In genomic region chr12:106115070-106115891, GRCm38 (mm10) we compare ENCODE assay signal across 9 mouse cellular contexts.
DNase-seq lines count a peak whose midpoint lies in the region; ATAC-seq and TF ChIP-seq lines count a peak whose summit lies in the region.
"Had no signal": no experiment of that assay in that cellular context is flagged by ENCODE, and none has a peak within 500 bp of the region (broad histone marks: within the 10 kb centered on the region; RNA-seq: fewer than 3 reads in every experiment).

No protein-coding gene starts in this region.

- no peak overlapping the region for H3K4me2 ChIP-seq in intestine, embryonic 14.5 days (ENCODE audit: low read length)
- no peak overlapping the region for H3K4me2 ChIP-seq in intestine, postnatal 0 days (replicated peaks; ENCODE audit: low read depth)
- H3K4me2 ChIP-seq in forebrain, embryonic 15.5 days (replicated peaks): no peak overlapping the region
- no peak overlapping the region for H3K4me2 ChIP-seq in lung, postnatal 0 days (replicated peaks; ENCODE audit: low read depth, low read length)
- H3K4me2 ChIP-seq: hindbrain, embryonic 15.5 days had no signal

- no peaks in the 10 kb centered on the region for H3K27me3 ChIP-seq in intestine, embryonic 14.5 days (replicated peaks; ENCODE audit: control insufficient read depth, insufficient read depth, low read length)
- H3K27me3 ChIP-seq in intestine, postnatal 0 days (replicated peaks; ENCODE audit: control insufficient read depth, insufficient read depth, low read length): no peaks in the 10 kb centered on the region
- no peaks in the 10 kb centered on the region for H3K27me3 ChIP-seq in forebrain, embryonic 15.5 days
- H3K27me3 ChIP-seq in lung, postnatal 0 days (replicated peaks; ENCODE audit: insufficient read depth, low read length): no peaks in the 10 kb centered on the region
- H3K27me3 ChIP-seq: hindbrain, embryonic 15.5 days had no signal

- no peaks in the 10 kb centered on the region for H3K9me3 ChIP-seq in intestine, embryonic 14.5 days (ENCODE audit: control insufficient read depth, low read length)
- H3K9me3 ChIP-seq in intestine, postnatal 0 days (ENCODE audit: control insufficient read depth): no peaks in the 10 kb centered on the region
- H3K9me3 ChIP-seq in forebrain, embryonic 15.5 days: no peaks in the 10 kb centered on the region
- no peaks in the 10 kb centered on the region for H3K9me3 ChIP-seq in lung, postnatal 0 days (ENCODE audit: low read length)
- H3K9me3 ChIP-seq: hindbrain, embryonic 15.5 days had no signal

- 15% methylated on average over 6 of the region's 6 CpGs for WGBS in intestine, embryonic 14.5 days
- WGBS in intestine, postnatal 0 days: 33% methylated on average over 6 of the region's 6 CpGs
- WGBS in forebrain, embryonic 15.5 days: 38% methylated on average over 6 of the region's 6 CpGs
- WGBS in lung, postnatal 0 days: 29% methylated on average over 6 of the region's 6 CpGs

- TF ChIP-seq EP300 in lung, postnatal 0 days (IDR thresholded peaks at IDR 0.05): no peak

- DNase-seq in intestine, embryonic 14.5 days (ENCODE audit: low spot score): peak; percentile 87
- peak; percentile 29 to 31 for DNase-seq in adrenal gland, adult 18-20 months (ENCODE audit: low spot score in 2 of 2)
- DNase-seq in lung, postnatal 0 days (ENCODE audit: low spot score): peak; percentile 46
- no peak for DNase-seq in spleen, adult 12 weeks (ENCODE audit: low spot score)
- DNase-seq in frontal cortex, adult 2 months (ENCODE audit: extremely low spot score in 1 of 2, low spot score in 1 of 2): no peak
- DNase-seq in layer of hippocampus, adult 2 months (ENCODE audit: low spot score in 2 of 2): no peak

- H3K4me3 ChIP-seq in intestine, embryonic 14.5 days (ENCODE audit: low read depth, low read length): no peak overlapping the region
- no peak overlapping the region for H3K4me3 ChIP-seq in intestine, postnatal 0 days (ENCODE audit: low read depth, low read length)
- H3K4me3 ChIP-seq in forebrain, embryonic 15.5 days: no peak overlapping the region
- no peak overlapping the region for H3K4me3 ChIP-seq in lung, postnatal 0 days (ENCODE audit: low read depth, low read length)
- no peak overlapping the region for H3K4me3 ChIP-seq in layer of hippocampus, adult 2 months
- H3K4me3 ChIP-seq: hindbrain, embryonic 15.5 days had no signal

- TF ChIP-seq CTCF in intestine, postnatal 0 days (IDR thresholded peaks at IDR 0.05; ENCODE audit: low read depth): no peak
- TF ChIP-seq CTCF in lung, postnatal 0 days (IDR thresholded peaks at IDR 0.05): no peak
- no peak for TF ChIP-seq CTCF in layer of hippocampus, adult 2 months (conservative IDR thresholded peaks at IDR 0.05)

- no peak overlapping the region for H3K27ac ChIP-seq in intestine, embryonic 14.5 days (ENCODE audit: low read depth)
- no peak overlapping the region for H3K27ac ChIP-seq in intestine, postnatal 0 days (ENCODE audit: low read depth, low read length)
- H3K27ac ChIP-seq in forebrain, embryonic 15.5 days (replicated peaks): peak overlapping the region; percentile 27; the same call in 1 of the 2 replicates
- H3K27ac ChIP-seq in lung, postnatal 0 days (ENCODE audit: low read length): no peak overlapping the region
- no peak overlapping the region for H3K27ac ChIP-seq in layer of hippocampus, adult 2 months
- H3K27ac ChIP-seq: hindbrain, embryonic 15.5 days had no signal

- H3K9ac ChIP-seq in intestine, embryonic 14.5 days (ENCODE audit: low read length): no peak overlapping the region
- no peak overlapping the region for H3K9ac ChIP-seq in intestine, postnatal 0 days (ENCODE audit: low read depth, low read length)
- H3K9ac ChIP-seq in forebrain, embryonic 15.5 days (replicated peaks): no peak overlapping the region
- no peak overlapping the region for H3K9ac ChIP-seq in lung, postnatal 0 days (replicated peaks; ENCODE audit: low read depth)
- H3K9ac ChIP-seq: hindbrain, embryonic 15.5 days had no signal

- ATAC-seq in intestine, embryonic 14.5 days (replicated peaks; ENCODE audit: low FRiP score, low TSS enrichment, low read depth): no peak
- ATAC-seq in intestine, postnatal 0 days: no peak
- ATAC-seq in forebrain, embryonic 15.5 days (replicated peaks): peak; percentile 21; the same call in 1 of the 2 replicates
- ATAC-seq in lung, postnatal 0 days: no peak

- H3K4me1 ChIP-seq in intestine, embryonic 14.5 days (replicated peaks; ENCODE audit: control insufficient read depth, insufficient read depth, low read length): no peaks in the 10 kb centered on the region
- no peaks in the 10 kb centered on the region for H3K4me1 ChIP-seq in intestine, postnatal 0 days (replicated peaks; ENCODE audit: control insufficient read depth, insufficient read depth, low read length)
- H3K4me1 ChIP-seq in forebrain, embryonic 15.5 days: peaks cover 23% of the 10 kb centered on the region
- no peaks in the 10 kb centered on the region for H3K4me1 ChIP-seq in lung, postnatal 0 days (ENCODE audit: insufficient read depth, low read depth, low read length)

- H3K36me3 ChIP-seq in intestine, embryonic 14.5 days (ENCODE audit: control insufficient read depth, insufficient read depth, low read length): no peaks in the 10 kb centered on the region
- H3K36me3 ChIP-seq in intestine, postnatal 0 days (ENCODE audit: control insufficient read depth, insufficient read depth): no peaks in the 10 kb centered on the region
- no peaks in the 10 kb centered on the region for H3K36me3 ChIP-seq in forebrain, embryonic 15.5 days
- no peaks in the 10 kb centered on the region for H3K36me3 ChIP-seq in lung, postnatal 0 days (ENCODE audit: insufficient read depth, low read length)
- H3K36me3 ChIP-seq: hindbrain, embryonic 15.5 days had no signal

Comparison
In these comparisons a context has a peak if more than half of its experiments do, and no peak if none do; other contexts are left out.
1. DNase-seq: peak in intestine, embryonic 14.5 days (single experiment), adrenal gland, adult 18-20 months (2 of 2) and lung, postnatal 0 days (single experiment); none in spleen, adult 12 weeks (single experiment), frontal cortex, adult 2 months (0 of 2) and layer of hippocampus, adult 2 months (0 of 2).